Mouse (Mus musculus): ENCODE results near the gene Nrm. TPM values are rescaled to one million over a fixed set of nuclear protein-coding genes. Genes with fewer than 3 reads are reported as not detected.

The Nrm gene
- polyA plus RNA-seq, 1 experiment from 2014 or later = 22.6 TPM

GRCm38 (mm10) chr17:35850974-35851373, 10.1 kb upstream of the Nrm start:
- WGBS = 89% methylated on average over 3 of the region's 3 CpGs

GRCm38 (mm10) chr17:35859371-35859770, 1.7 kb upstream of the Nrm start:
- no peak for ATAC-seq (ENCODE audit: low FRiP score, low read depth)
- Histone ChIP-seq H3K9ac (no peak overlapping the region), H3K36me3 (peaks cover 18% of the 10 kb centered on the region), H3K27ac (replicated peaks) (no peak overlapping the region), H3K4me3 (no peak overlapping the region), H3K27me3 (no peaks in the 10 kb centered on the region), H3K9me3 (no peaks in the 10 kb centered on the region), H3K4me2 (no peak overlapping the region), H3K4me1 (replicated peaks) (peaks cover 10% of the 10 kb centered on the region)
- WGBS = 91% methylated on average over 1 of the region's 1 CpGs

More at GRCm38 (mm10) chr17:35850974-35851373, 10.1 kb upstream of the Nrm start:
- Histone ChIP-seq H3K9ac (no peak overlapping the region), H3K36me3 (peaks cover 58% of the 10 kb centered on the region), H3K9me3 (no peaks in the 10 kb centered on the region), H3K4me3 (no peak overlapping the region), H3K27ac (replicated peaks) (no peak overlapping the region), H3K4me1 (replicated peaks) (no peaks in the 10 kb centered on the region), H3K4me2 (no peak overlapping the region), H3K27me3 (no peaks in the 10 kb centered on the region)
- no peak for ATAC-seq (ENCODE audit: low FRiP score, low read depth)

- WGBS = 68% methylated on average over 2 of the region's 2 CpGs
- H3K4me2 ChIP-seq = no peak overlapping the region
- no peak for ATAC-seq (ENCODE audit: low FRiP score, low read depth)
These were observed 1.3 kb upstream of the Nrm start for GRCm38 (mm10) chr17:35859835-35860234.

GRCm38 (mm10) chr17:35860831-35861197, 304 bp upstream of the Nrm start:
- 4% methylated on average over 12 of the region's 12 CpGs for WGBS
- peak; percentile 4; the same call in 1 of the 2 replicates for ATAC-seq (ENCODE audit: low FRiP score, low read depth)
- Histone ChIP-seq H3K27me3 (no peaks in the 10 kb centered on the region), H3K27ac (replicated peaks) (peak overlapping the region; percentile 97), H3K9me3 (no peaks in the 10 kb centered on the region), H3K4me1 (replicated peaks) (peaks cover 20% of the 10 kb centered on the region), H3K4me2 (peak overlapping the region; percentile 62), H3K36me3 (peaks cover 18% of the 10 kb centered on the region), H3K4me3 (peak overlapping the region; percentile 85), H3K9ac (peak overlapping the region; percentile 78)

More at GRCm38 (mm10) chr17:35859835-35860234, 1.3 kb upstream of the Nrm start:
- H3K4me3 ChIP-seq = no peak overlapping the region
- H3K27me3 ChIP-seq = no peaks in the 10 kb centered on the region
- no peaks in the 10 kb centered on the region for H3K9me3 ChIP-seq
- peaks cover 14% of the 10 kb centered on the region for H3K4me1 ChIP-seq (replicated peaks)
- H3K36me3 ChIP-seq = peaks cover 18% of the 10 kb centered on the region
- no peak overlapping the region for H3K9ac ChIP-seq
- no peak overlapping the region for H3K27ac ChIP-seq (replicated peaks)

- Histone ChIP-seq H3K36me3 (no peaks in the 10 kb centered on the region), H3K27ac (replicated peaks) (peak overlapping the region; percentile 98), H3K4me2 (peak overlapping the region; percentile 90), H3K9me3 (no peaks in the 10 kb centered on the region), H3K9ac (peak overlapping the region; percentile 82), H3K27me3 (no peaks in the 10 kb centered on the region), H3K4me3 (peak overlapping the region; percentile 67), H3K4me1 (replicated peaks) (peaks cover 50% of the 10 kb centered on the region)
- ATAC-seq (ENCODE audit: low FRiP score, low read depth) = no peak
- 20% methylated on average over 10 of the region's 10 CpGs for WGBS
These were observed 3.8 kb downstream of the Nrm start for GRCm38 (mm10) chr17:35864832-35865353.

GRCm38 (mm10) chr17:35865481-35866280, 4.6 kb downstream of the Nrm start, which contains the start of gene Ppp1r18:
Ppp1r18 (plus strand) TSS chr17:35865593.
- H3K9me3 ChIP-seq = no peaks in the 10 kb centered on the region
- H3K4me2 ChIP-seq = peak within 1 kb of the TSS; percentile 90
- ATAC-seq (ENCODE audit: low FRiP score, low read depth) = peak; percentile 62
- under 1% methylated on average over 36 of the region's 48 CpGs for WGBS
- H3K4me3 ChIP-seq = peak within 1 kb of the TSS; percentile 67
- H3K36me3 ChIP-seq = no peaks in the 10 kb centered on the region
- peak within 1 kb of the TSS; percentile 82 for H3K9ac ChIP-seq
- peak within 1 kb of the TSS; percentile 98 for H3K27ac ChIP-seq (replicated peaks)
- peaks cover 55% of the 10 kb centered on the region for H3K4me1 ChIP-seq (replicated peaks)
- no peaks in the 10 kb centered on the region for H3K27me3 ChIP-seq

- peak overlapping the region; percentile 98 for H3K27ac ChIP-seq (replicated peaks)
- 0 out of 2 replicates have a peak, but pooled peaks cover 2% of the 10 kb centered on the region for H3K9me3 ChIP-seq
- under 1% methylated on average over 34 of the region's 38 CpGs for WGBS
- peak; percentile 43 for ATAC-seq (ENCODE audit: low FRiP score, low read depth)
- peak overlapping the region; percentile 90 for H3K4me2 ChIP-seq
- H3K4me1 ChIP-seq (replicated peaks) = peaks cover 61% of the 10 kb centered on the region
- H3K36me3 ChIP-seq = peaks cover 4% of the 10 kb centered on the region; the same call in 1 of the 2 replicates
- H3K27me3 ChIP-seq = no peaks in the 10 kb centered on the region
- H3K4me3 ChIP-seq = peak overlapping the region; percentile 67
- peak overlapping the region; percentile 82 for H3K9ac ChIP-seq
These were observed 5.2 kb downstream of the Nrm start for GRCm38 (mm10) chr17:35866281-35866831.

GRCm38 (mm10) chr17:35866911-35867890, 6.1 kb downstream of the Nrm start:
- Histone ChIP-seq H3K27me3 (no peaks in the 10 kb centered on the region), H3K4me2 (peak overlapping the region; percentile 90), H3K4me3 (peak overlapping the region; percentile 67), H3K36me3 (peaks cover 4% of the 10 kb centered on the region; the same call in 1 of the 2 replicates), H3K9ac (peak overlapping the region; percentile 82), H3K4me1 (replicated peaks) (peaks cover 61% of the 10 kb centered on the region), H3K27ac (replicated peaks) (peak overlapping the region; percentile 98), H3K9me3 (0 out of 2 replicates have a peak, but pooled peaks cover 2% of the 10 kb centered on the region)
- no peak for ATAC-seq (ENCODE audit: low FRiP score, low read depth)
- WGBS = 6% methylated on average over 26 of the region's 26 CpGs

GRCm38 (mm10) chr17:35868165-35868820, 7.2 kb downstream of the Nrm start:
- peak overlapping the region; percentile 75 for H3K27ac ChIP-seq (replicated peaks)
- peaks cover 4% of the 10 kb centered on the region; the same call in 1 of the 2 replicates for H3K36me3 ChIP-seq

GRCm38 (mm10) chr17:35868961-35869345, 7.8 kb downstream of the Nrm start:
- 9% methylated on average over 7 of the region's 7 CpGs for WGBS
- H3K27ac ChIP-seq (replicated peaks) = peak overlapping the region; percentile 75

More at GRCm38 (mm10) chr17:35868165-35868820, 7.2 kb downstream of the Nrm start:
- Histone ChIP-seq H3K9me3 (0 out of 2 replicates have a peak, but pooled peaks cover 2% of the 10 kb centered on the region), H3K4me3 (peak overlapping the region; percentile 67), H3K4me2 (peak overlapping the region; percentile 90), H3K9ac (peak overlapping the region; percentile 82), H3K4me1 (replicated peaks) (peaks cover 71% of the 10 kb centered on the region), H3K27me3 (no peaks in the 10 kb centered on the region)
- no peak for ATAC-seq (ENCODE audit: low FRiP score, low read depth)
- 25% methylated on average over 17 of the region's 17 CpGs for WGBS

More at GRCm38 (mm10) chr17:35868961-35869345, 7.8 kb downstream of the Nrm start:
- 0 out of 2 replicates have a peak, but pooled peaks cover 2% of the 10 kb centered on the region for H3K9me3 ChIP-seq
- H3K27me3 ChIP-seq = no peaks in the 10 kb centered on the region
- no peak for ATAC-seq (ENCODE audit: low FRiP score, low read depth)
- H3K4me1 ChIP-seq (replicated peaks) = peaks cover 78% of the 10 kb centered on the region
- peak overlapping the region; percentile 90 for H3K4me2 ChIP-seq
- H3K36me3 ChIP-seq = peaks cover 4% of the 10 kb centered on the region; the same call in 1 of the 2 replicates
- H3K9ac ChIP-seq = peak overlapping the region; percentile 82
- H3K4me3 ChIP-seq = peak overlapping the region; percentile 67

Measured in hindbrain, embryonic 15.5 days (tissue).